Mouse (Mus musculus) left cerebral cortex, postnatal 10 days (tissue): ENCODE data around the gene Ndrg4. TPM values are rescaled to one million over a fixed set of nuclear protein-coding genes. Genes with fewer than 3 reads are reported as not detected.
A peak's percentile ranks its signal among the peaks of the same experiment; 100 is the strongest.

ENCODE experiments used
- DNase-seq, 2 experiments: peaks; one replicate each; pipeline ENCODE4 v3.0.0; 2021 to 2022; ENCODE audit warnings: low spot score in 2 of 2, mixed read lengths in 1 of 2; ENCODE audit errors: extremely low spot score in 1 of 2
- intact Hi-C: fragments of 180-260 bp; cut with DNase I; formaldehyde crosslinking; loops from one replicate; pipeline ENCODE4 v1.15.1; 2025
- microRNA-seq: library from miRNA; unstranded; fragments of <30 nt; microRNA quantifications from one replicate; pipeline ENCODE4 v1.2.0, GENCODE M21; 2022
- total RNA-seq, 2 experiments: library from RNA; stranded (reverse); gene quantifications; 2 replicates each; pipeline ENCODE4 v1.2.3; 2021

The Ndrg4 gene
- total RNA-seq, 2 experiments from 2014 or later, result 1,340 to 1,419 TPM

DNA sequence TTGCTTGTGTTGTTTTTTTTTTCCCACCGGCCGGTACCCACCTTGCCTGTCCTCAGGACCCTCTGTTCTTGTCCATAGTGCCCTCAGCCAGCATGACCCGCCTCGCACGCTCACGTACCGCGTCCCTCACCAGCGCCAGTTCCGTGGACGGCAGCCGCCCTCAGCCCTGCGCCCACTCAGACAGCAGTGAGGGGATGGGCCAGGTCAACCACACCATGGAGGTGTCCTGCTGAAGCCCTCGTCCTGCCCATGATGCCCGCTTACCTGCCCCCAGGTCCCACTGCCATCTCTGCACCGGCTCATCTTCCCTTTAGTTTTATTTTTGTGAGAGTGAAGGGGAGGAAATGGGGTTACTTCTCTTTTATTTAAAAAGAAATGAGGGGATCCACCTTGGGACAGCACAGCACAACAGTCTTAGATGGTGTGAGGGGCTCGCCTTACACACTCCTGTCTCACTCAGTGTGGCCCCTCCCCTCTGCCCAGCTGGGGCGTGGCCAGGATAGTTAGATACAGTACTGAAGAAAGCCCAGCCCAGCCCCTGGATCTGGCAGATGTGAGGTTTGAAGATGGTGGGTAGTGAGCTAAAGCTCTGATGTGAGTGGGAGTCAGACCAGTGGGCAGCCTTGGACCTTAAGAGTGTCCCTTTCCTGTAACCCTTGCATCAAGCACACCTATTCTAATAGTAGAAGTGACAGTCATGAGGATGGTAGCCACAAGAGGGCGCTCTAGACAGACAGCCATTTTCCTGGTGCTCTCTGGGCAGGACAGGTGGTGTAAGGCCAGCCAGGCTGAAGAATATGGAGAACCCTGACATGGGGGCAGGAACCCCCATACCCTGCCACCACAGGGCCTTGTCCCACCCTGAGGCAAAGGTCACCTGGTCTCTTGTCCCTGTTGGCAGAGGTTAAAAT lies 36.6 kb downstream of the Ndrg4 start:
- intact Hi-C loops, result loop anchor here (10.0 kb wide), 2 partner anchors 229 to 369 kb away; no protein-coding TSS in a partner anchor
- peak in 1 of 2 experiments; percentile 64 for DNase-seq

DNA sequence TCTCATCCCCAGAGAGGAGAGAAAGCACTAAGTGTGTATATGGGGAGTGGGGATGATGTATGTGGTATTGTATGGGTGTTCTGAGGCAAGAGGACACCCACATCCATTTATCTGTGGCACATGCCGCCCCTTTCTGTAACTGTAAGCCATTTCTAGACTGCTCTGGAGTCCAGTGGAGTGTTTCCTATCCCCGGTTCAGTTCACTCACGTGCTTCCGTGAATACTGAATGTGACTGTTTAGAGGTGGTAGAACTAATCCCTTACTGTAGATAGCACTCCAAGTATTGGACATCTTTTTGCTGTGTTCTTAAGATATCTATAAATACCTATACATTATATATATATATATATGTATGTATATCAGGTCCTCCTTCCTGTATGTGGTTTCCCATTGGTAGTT lies 37.6 kb downstream of the Ndrg4 start:
- DNase-seq, result no peak
- intact Hi-C loops, result loop anchor here (10.0 kb wide), 2 partner anchors 230 to 370 kb away; no protein-coding TSS in a partner anchor

DNA sequence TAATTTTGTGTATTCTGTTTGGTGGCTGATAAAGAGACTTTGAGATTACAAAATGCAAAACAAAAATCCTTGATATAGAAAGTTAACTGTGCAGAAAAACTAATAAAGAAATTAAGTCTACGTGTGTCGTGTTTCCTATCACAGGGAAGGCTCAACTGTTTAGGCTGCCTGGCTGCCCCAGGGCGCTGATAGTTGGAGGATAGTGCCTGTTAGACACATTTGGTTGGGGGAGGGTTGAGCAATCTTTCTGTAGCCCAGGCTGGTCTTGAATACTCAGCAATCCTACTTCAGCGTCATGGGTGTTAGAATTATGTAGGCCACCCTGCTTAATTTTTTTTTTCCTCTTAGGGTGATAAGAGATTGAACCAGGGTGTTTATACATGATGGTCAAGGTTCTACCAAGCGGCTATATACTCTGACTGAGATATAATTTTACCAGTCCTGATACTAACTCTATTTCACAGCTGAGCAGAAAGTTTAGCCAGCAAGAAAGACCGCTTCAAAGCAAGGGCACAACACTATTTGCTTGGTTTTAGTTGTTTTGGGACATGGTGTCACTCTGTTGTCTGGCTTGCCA lies 38.1 kb downstream of the Ndrg4 start:
- intact Hi-C loops, result loop anchor here (10.0 kb wide), 2 partner anchors 230 to 370 kb away; no protein-coding TSS in a partner anchor
- no peak for DNase-seq

DNA sequence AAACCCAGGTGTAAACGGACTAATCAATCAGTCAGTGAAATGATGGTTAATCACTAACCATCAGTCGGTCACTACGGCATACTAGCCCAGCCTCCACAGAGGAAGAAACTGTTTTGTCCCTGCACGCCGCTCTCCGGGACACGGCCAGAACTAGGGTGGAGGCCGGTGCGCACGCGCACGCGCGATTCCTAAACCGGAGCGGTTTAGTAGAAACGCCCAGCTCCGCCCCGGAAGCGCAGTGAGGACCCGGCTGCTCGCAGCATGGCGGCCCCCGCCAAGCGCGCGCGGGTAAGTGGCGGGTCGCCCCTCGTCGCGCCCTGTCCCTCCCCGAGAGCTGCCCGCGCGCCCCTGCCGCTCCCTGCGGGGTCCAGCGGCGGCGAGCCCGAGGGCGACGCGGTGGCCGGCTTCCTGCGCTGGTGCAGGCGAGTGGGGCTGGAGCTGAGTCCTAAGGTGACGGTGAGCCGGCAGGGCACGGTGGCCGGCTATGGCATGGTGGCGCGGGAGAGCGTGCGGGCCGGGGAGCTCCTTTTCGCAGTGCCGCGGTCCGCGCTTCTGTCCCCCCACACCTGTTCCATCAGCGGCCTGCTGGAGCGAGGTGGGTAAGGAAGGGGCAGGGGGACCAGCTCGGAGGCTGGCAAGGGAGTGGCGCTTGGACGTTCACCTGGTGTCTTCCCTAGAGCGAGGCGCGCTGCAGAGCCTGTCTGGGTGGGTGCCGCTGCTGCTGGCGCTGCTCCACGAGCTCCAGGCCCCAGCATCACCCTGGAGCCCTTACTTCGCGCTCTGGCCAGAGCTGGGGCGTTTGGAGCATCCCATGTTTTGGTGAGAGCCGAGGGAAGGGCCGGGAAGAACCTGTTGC lies 39.1 kb downstream of the Ndrg4 start, which contains the start of gene Setd6:
TSS of gene Setd6 (plus strand) at position 206 of the 856 bp plus-strand sequence.
- intact Hi-C loops, result loop anchor here (10.0 kb wide), 2 partner anchors 231 to 371 kb away; no protein-coding TSS in a partner anchor
- peak; percentile 77 to 92 for DNase-seq

- intact Hi-C loops, result loop anchor here (10.0 kb wide), 2 partner anchors 232 to 372 kb away; no protein-coding TSS in a partner anchor
- no peak for DNase-seq
Observed at GRCm38 (mm10) chr8:95716546-95717335, 40.0 kb downstream of the Ndrg4 start.

DNA sequence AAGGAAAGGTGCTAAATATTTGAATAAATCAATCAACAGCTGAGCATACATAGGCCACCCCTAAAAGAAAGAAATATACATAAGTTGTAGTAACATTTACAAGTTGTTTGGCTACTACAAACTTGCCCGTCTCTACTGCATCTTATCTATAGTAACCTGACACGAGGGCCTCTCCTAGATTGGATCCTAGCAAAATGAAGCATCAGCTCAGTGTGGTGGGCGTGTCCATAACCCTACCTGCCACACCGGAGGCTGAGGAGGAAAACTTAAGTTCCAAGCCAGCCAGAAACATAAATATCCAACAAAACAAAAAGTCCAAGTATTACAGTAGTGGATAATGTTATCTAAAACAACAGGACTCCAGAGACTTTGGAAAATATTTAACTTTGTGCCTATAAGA lies 50.8 kb downstream of the Ndrg4 start:
- intact Hi-C loops, result no loop called here

DNA sequence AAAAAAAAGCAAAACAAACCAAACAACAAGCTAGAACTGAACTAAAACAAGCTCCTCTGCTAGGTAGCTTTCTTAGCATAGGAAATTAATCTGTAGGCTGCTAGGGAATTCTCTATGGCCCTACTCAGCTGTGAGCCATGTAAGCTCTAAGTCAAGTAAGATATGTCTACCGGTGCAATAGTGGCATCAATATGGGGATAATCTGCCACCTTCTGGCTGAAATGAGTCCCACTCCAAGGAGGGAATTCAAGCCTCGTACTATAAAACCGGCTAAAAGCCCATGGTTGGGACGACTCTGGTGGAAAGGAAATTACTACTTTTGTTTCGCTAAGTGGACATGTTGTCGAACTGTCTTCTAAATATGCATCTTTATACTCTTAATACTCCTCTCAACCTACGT lies 61.8 kb downstream of the Ndrg4 start:
- intact Hi-C loops, result no loop called here
- DNase-seq, result no peak

More for the DNA sequence above, 50.8 kb downstream of the Ndrg4 start:
- DNase-seq, result no peak

GRCm38 (mm10) chr8:95741732-95742131 lies 65.0 kb downstream of the Ndrg4 start:
- intact Hi-C loops, result no loop called here
- DNase-seq, result no peak

DNA sequence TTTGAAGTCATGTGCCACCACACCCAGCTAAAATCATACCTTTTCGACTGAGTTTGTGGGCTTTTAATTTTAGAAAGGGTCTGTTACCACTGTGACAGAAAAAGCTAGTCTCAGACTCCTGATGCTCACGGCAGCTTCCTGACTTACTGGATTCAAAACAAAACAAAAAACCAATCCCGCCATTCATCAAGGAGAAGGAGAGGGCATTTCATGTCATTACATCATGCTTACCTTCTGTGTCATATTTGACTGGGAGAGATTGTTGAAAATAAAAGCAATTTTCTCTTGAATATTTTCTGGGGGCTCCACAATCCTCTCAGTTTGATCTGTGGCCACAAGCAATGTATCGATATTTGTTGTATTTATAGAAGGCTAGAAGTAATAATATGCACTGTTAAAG lies 71.2 kb downstream of the Ndrg4 start:
- intact Hi-C loops, result no loop called here
- DNase-seq, result no peak

DNA sequence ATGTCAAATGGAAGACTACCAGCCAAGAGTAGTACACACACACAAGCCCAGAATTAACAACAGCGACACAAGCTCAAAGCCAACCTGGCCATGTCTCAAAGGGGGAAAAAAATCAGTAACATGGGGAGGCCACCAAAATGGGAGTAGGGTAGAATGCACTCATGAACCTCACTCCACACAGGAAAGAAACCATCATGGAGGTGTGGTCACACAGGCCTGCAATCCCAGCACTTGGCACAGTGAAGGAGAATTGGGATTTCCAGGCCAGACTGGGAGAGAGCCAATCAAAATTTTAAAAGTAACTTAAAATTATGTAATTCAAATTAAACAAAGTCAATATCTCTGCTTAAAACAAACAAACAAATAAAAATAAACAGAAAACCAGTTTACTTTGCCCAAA lies 75.1 kb downstream of the Ndrg4 start:
- DNase-seq, result no peak

DNA sequence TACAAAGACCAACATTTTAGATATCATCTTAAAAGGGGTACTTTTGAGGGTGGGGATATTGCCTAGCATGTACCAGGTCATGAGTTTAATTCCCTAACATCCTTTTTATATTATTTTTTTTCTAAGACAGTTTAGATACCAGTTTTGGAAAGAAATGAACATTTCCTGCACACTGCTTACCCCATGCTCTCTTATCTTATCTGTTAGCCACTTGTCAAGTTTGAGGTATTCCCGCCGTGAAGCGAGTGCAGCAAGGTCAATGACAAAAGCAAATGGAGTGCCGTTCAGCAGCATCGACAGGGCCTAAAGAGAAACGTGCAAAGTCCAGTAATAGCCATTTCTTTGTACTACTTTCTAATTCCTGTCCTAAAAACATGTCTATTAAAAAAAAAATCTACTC lies 83.5 kb downstream of the Ndrg4 start:
- intact Hi-C loops, result no loop called here
- DNase-seq, result no peak

More for the DNA sequence above, 75.1 kb downstream of the Ndrg4 start:
- intact Hi-C loops, result no loop called here

GRCm38 (mm10) chr8:95764133-95764532 lies 87.4 kb downstream of the Ndrg4 start:
- intact Hi-C loops, result no loop called here
- no peak for DNase-seq

Small RNAs within 50 kb of the gene (microRNA-seq; reads per million reads assigned to microRNA genes)
- gene Mir7073, result 2.0 reads per million

Other genes starting within 250 kb of the Ndrg4 start
- gene Cfap20, start 242.1 kb upstream of the Ndrg4 start, total RNA-seq, result 10 to 100 TPM; 69.4 to 72.6 TPM
- gene Csnk2a2, start 186.9 kb upstream of the Ndrg4 start, total RNA-seq, result 100 to 1,000 TPM in 1 of 2 experiments, 10 to 100 TPM in 1; 93.5 to 101 TPM
- gene Ccdc113, start 142.9 kb upstream of the Ndrg4 start, total RNA-seq, result 1 to 10 TPM in 1 of 2 experiments, under 1 TPM in 1; 0.73 to 1.4 TPM
- not detected for gene Prss54, start 100.6 kb upstream of the Ndrg4 start, total RNA-seq
- gene Gins3, start 43.5 kb upstream of the Ndrg4 start, total RNA-seq, result 1 to 10 TPM; 1.3 TPM
- gene Setd6, start 38.9 kb downstream of the Ndrg4 start, total RNA-seq, result 10 to 100 TPM; 21.2 to 21.6 TPM
- gene Cnot1, start 130.5 kb downstream of the Ndrg4 start, total RNA-seq, result 100 to 1,000 TPM; 136 to 146 TPM
- 100 to 1,000 TPM; 101 to 114 TPM for gene Sap18b, start 148.4 kb downstream of the Ndrg4 start, total RNA-seq
- gene Slc38a7, start 176.6 kb downstream of the Ndrg4 start, total RNA-seq, result 10 to 100 TPM; 31.4 to 35.4 TPM
- gene Got2, start 211.6 kb downstream of the Ndrg4 start, total RNA-seq, result 100 to 1,000 TPM; 210 to 215 TPM